Mouse (Mus musculus) liver (tissue): Measurements from ENCODE around the gene Dus1l.
"Not testable (repeated sequence)": the region's sequence is repeated elsewhere in the genome, so short reads cannot be mapped to it uniquely, and the experiment has no call there.

ENCODE experiments used
- DNase-seq: peaks from one replicate; pipeline ENCODE4 v3.0.0-alpha.2; 2020; ENCODE audit warnings: mixed read lengths

The Dus1l gene

DNA sequence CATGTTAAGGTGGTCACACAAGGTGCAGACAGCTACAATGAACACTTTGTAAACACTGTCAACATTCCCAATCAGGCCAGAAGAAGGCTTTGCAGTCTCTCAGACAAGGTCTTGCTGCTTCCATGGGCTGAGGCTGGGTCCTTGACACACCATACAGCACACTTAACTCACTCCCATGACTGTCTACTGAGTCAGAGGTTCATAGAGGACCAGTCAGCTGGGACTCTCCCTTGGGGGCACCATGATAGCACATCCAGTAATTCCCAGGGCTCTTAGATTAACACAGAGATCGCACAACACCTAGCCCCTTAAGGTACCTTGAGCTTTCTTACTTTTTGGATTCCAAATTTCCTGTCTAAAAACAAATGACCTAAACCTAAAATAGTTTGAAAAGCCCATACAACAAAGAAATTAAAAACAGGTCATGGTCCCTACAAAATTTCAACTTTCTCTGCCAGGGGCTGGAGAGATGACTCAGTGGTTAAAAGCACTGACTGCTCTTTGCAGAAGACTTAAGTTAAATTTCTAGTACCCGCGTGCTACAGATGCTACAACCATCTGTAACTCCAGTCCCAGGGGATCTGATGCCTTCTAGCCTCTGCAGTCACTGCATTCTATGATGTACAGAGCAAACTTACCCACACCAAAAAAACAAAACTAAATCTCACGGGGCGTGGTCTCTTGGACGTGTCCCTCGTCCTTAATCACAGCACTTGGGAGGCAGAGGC, 22.6 kb downstream of the Dus1l start:
- no peak for DNase-seq

DNA sequence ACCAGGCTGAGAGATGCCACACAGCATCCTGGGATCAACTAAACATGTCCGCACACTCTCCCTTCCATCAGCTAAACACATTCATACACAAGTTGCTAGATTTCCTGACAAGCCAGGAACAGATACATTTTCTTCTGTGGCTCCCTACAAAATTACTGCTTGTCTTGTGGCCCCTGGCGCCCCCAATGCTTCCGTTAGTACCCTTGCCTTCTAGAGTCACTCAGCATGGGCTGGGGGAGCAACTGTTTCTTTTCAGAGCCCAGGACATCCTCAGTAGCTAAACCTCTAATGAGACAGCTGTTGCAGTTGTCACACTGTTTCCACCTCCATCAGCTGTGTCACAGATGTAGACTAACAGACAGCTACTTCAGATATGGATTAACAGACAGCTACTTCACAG, 23.5 kb downstream of the Dus1l start:
- DNase-seq = no peak

DNA sequence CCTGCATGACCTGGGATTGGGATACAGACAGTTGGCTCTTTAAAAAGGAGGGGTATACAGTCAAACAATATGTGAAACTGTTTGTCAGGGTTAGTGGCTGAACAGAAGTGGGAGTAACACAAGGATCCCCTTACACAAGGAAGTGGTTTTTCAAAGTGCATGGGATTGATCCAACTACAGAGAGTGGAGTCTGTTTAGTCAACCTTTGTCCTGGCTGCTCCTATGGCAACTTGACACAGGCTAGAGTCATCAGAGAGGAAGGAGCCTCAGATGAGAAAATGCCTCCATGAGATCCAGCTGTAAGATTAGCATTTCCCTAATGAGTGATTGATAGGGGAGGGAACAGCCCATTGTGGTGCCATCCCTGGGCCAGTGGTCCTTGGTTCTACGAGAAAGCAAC, 28.0 kb downstream of the Dus1l start:
- no peak for DNase-seq

DNA sequence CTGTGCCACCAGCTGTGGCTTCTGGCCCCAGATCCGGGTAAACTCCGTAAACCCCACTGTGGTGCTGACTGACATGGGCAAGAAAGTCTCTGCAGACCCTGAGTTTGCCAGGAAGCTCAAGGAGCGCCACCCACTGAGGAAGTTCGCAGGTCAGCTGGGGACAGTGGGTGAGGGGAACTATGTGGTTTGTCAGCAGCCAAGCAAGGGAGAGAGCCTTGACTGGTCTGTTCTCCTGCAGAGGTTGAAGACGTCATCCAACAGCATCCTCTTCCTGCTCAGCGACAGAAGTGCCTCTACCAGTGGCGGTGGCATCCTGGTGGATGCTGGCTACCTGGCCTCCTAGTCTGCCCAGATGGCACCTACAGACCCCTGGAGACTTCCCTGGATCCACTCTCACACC, 29.2 kb downstream of the Dus1l start:
- DNase-seq = not testable (repeated sequence)

DNA sequence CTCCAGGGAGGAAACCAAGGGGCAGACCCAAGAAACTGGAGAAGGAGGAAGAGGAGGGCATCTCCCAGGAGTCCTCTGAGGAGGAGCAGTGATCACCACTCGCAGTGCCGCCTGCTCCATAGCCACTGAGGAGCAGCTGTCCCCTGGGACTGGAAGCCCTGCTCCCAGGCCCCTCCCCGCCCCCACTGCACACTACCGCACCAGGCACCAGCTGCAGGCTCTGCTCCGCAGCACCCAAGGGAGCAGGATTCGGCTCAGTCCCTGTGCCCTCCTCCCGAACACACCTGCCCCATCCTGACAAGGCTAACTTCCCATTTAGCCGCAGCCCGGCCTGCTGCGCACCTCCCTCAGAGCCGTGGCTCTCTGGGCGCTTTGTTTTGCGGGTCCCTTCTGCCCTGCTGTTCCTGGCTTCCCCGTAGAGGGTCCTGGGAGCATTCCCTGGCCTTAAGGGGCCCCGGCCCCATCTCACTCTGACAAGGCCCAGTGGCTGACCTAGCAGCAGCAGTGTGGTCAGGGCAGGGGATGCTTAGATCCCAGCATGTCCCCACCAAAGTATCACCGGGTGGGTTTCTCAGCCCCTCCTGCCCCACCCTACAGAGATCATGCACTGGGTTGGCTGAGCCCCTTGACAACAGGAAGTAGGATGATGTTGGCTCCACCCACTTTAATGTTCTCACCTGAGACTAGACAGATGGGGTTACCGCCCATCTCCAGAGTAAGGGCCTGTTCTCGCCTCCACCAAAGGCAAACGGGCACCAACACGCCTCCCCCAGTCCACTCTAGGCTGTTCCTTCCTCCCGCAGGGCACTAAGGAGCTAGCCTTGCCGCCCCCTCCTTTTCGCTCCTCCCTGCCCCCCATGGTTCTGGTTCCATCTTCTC, 32.8 kb downstream of the Dus1l start:
- DNase-seq = not testable (repeated sequence)

DNA sequence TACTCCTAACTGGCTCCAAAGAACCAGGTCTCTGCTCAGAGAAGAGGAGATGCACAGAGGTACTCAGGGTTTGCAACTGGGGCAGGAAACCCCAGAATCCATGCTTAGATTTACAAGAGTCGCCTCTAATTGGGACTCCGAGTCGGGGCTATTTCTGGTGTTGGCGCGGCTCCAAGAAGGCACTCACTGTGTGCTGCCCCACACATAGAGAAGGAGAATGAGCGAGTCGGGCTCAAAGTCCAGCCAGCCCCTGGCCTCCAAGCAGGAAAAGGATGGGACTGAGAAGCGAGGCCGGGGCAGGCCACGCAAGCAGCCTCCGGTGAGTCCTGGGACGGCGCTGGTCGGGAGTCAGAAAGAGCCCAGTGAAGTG, 33.5 kb downstream of the Dus1l start, which contains the start of gene Hmga1b:
Gene Hmga1b, plus strand, starts transcription at position 123 of the 370 bp plus-strand sequence.
- DNase-seq = not testable (repeated sequence)

DNA sequence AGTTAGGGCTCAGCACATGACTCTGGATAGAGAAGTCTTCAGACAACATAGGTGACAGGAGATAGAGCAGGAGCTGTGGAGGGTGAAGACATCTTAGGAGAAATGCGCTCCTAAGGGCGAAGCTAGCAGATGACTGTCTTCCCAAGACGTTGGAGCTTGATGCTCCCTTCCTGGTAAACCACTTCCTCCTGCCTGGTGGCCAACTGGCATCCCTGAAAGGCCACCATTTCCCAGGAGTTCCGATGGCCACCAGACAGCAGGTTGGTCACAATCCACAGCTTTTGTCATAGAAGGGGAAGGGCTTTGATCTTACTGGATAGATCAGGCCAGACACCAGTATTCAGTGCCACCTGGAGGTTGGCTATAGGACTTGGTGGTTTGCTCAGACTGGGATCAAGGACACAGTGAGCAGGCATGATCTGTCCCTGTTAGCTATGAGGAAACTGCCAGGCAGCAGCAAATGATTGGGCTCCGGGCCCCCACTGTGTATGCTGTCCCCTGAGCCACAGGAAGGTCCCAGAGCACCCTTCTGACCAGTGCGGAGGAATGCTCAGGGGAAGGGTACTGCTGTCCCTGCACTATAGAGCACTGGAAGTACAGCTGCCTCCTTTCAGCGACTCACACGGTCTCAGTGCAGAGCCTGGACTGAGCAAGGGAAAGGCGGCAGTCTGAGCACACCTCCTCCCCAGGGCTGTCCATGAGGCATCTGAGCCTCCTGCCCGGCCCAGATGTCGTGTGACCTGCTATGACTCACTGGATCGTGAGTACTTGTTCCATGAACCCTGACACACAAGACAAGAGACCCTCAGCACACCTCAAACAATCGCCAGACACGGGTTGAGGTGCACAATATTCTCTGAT, 34.2 kb downstream of the Dus1l start:
- no peak for DNase-seq

DNA sequence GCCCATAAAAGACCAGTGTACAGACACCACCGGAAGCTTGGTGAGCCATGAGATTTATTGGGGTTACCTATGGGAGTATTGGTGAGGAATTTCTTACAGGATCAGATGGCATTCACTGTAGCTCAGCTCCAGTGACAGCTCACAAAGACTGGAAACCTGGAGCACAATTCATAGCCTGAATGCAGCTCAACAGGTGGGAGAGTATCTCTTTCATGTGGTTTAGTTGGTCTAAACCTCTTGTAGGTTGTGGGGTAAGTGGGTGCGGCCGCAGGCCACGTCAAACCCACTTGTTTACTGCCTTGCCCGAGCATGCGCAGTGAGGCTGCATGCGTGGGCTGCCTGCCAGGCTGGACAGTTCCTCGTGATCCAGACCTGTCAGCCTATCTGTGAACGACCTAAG, 36.0 kb downstream of the Dus1l start:
- no peak for DNase-seq

DNA sequence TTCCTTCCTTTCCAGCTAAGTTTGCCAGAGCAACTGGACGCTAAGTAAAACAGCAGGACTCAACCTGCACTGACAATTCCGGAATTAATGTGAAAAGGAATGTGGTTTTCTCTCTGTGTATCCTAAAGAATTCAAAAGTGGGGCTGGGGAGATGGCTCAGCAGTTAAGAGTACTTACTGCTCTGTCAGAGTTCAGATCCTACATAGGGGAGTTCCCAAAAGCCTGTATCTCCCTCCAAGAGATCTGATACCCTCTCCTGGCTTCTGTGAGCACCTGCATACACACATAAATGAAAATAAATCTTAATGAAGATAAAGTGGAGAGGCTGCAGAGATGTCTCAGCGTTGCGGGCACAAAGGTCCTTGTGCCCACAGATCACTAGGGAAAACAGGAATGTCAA, 44.6 kb downstream of the Dus1l start:
- DNase-seq = no peak

DNA sequence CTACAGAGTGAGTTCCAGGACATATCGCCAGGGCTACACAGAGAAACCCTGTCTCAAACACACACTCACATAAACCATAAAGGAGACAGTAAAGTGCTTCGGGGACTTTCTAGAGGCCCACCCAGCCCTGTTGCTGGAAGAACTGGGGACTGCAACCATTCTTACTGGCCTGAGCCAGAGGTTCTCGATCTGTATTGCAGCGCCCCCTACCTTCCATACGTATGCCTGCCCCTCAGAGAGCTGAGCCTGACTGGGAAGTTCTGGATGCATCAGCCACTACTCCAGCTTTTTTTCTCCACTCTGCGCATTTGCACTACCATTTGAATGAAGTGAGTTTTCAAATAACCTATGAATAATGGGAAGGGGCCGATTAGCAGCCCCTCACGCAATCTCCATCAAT, 46.8 kb downstream of the Dus1l start:
- DNase-seq = peak; percentile 39

DNA sequence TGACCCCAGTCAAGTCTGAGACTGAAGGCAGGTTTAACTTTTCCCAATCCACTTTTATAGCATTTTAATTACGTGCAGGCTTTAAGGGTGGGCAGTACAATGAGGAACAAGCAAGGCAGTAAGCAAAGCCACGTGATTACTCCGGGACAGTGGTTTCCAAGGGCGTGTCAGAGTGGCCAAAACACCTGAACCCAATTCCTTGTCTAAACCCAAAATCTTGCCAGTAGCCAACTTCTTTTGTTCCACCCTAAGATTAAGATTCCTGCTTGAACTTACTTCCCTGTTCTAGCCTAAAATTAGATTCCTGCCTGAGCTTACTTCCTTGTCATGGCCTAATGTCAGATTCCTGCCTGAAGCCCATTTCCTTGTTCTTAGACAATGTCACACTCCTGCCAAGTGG, 48.2 kb downstream of the Dus1l start:
- no peak for DNase-seq

DNA sequence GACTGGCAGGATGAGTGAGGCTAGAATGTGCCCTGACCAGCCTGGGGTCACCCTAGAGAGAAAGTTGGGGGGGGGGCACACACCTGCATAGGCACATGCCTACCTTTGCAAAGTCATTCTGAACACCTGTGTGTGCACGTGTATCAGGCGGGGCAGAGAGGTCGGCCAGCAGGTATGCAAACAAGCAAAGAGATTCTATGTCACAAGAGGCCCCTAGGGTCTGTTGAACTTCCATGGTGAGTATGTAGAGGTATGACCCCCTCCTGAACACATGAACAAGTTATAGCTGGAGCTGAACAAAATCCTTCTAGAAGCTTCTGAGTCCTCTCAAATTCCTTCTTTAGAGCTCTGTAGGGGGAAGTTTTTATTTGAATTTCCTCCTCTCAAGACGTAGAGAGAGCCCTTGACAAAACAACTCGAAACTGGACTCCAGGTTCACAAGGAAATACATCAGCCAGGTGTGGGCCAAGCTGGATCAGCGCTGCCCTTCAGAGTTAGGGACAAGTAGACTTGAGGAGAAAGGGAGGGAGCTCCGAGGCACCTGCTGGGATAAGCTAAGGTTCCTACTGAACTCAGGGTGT, 52.0 kb downstream of the Dus1l start:
- no peak for DNase-seq

DNA sequence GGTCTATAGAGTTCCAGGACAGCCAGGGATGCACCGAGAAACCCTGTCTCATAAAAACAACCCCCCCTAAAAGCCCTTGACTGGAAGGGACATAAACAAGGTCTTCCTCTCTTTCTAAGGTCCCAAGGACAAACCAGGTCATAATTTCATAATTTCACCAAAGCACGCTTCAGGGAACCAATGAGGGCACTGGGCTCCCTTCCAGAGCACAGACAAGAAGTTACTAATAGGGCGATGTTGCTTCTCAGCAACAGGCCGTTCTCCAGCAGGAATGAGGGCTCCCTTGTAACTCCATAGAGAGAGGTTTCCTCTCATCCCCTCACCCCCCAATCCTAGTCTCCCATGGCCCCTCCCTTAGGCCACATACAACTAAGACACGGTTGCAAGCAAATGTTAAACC, 55.2 kb downstream of the Dus1l start:
- DNase-seq = no peak
